Mouse (Mus musculus) left cerebral cortex, postnatal 25 days (tissue): ENCODE data around the gene Hoxb1. TPM values are rescaled to one million over a fixed set of nuclear protein-coding genes. Genes with fewer than 3 reads are reported as not detected.

Source experiments
- DNase-seq, 2 experiments: peaks; one replicate each; pipeline ENCODE4 v3.0.0; 2022; ENCODE audit warnings: low spot score in 2 of 2, mixed read lengths in 1 of 2
- intact Hi-C: fragments of 180-260 bp; cut with DNase I; formaldehyde crosslinking; loops from one replicate; pipeline ENCODE4 v1.15.1; 2025
- total RNA-seq, 2 experiments: library from RNA; stranded (reverse); gene quantifications; 2 replicates each; pipeline ENCODE4 v1.2.3; 2021

Gene Hoxb1
- total RNA-seq, 2 experiments from 2014 or later: not detected

DNA sequence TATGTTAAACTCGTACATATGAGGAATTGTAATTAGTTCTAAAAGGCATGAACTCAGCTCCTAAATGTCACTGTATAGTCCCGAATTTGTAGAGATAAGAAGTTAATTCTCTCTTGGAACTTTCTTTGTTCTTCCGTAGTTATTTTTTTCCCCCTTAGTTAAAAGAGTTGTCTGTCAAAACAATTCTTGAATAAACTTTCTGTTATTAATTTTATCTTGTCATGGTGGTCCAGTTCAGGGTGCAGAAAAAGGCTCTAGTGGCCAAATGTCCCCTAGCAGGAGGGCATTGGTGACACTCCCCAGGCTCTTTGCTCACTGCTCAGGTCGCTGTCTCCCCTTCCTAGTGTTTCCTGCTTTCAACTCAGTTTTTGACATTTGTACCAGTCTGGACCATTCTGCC lies 17.8 kb upstream of the Hoxb1 start:
- intact Hi-C loops: no loop called here
- no peak for DNase-seq

DNA sequence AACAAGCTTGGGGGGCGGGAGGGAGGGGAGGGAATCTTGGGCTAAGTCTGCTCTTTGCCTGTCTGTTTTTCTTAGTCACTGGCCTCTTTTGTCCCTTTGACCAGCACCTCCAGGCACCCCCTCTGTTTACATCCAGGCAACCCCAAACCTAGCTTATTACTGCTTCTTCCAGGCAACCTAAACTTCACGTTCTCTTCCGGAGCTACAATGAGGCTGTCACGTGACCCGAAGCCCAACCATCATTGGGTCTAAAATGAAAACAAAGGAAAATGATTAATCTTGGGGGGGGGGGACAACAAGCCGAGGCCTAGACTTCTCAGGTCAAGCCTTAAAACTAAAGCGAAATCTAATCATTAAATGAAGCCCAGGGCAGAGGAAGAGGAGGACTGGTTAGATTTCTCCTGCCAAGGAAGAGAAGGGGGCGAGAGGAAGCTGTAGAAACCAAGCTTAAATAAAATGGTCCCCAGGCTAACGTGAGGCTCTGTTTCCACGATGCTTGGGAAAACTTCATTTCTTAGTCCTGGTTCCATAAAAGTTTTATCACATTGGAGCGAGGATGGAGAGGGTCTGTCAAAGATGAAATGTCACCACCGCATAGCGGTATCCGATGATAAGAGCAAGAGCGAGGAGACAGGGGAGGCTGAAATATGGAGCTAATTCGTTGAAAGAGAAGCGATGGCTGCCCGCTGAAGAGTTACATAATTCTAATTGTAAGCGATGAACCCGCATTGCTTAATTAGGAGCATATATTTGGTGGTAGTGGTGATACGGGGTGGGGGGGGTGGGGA lies 17.2 kb upstream of the Hoxb1 start:
- no peak for DNase-seq
- intact Hi-C loops: no loop called here

DNA sequence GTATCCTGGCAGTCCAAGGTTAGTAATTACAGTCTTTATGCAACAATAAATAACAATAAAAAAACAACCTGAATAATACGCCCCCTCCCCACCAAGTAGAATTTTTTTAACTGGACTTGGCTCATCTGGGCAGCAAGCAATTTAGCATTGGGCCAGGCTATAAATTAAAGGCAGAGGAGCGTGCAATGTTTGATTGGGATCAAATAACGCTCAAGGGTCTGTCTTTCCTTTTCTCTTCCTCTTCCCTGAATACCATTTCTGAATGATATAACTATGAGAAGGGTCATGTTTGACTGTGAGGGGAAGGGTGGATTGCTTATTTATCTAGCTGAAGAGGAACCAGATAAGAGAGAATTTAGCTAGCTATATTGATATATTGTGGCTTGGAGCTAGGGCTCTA lies 16.6 kb upstream of the Hoxb1 start:
- no peak for DNase-seq
- intact Hi-C loops: no loop called here

DNA sequence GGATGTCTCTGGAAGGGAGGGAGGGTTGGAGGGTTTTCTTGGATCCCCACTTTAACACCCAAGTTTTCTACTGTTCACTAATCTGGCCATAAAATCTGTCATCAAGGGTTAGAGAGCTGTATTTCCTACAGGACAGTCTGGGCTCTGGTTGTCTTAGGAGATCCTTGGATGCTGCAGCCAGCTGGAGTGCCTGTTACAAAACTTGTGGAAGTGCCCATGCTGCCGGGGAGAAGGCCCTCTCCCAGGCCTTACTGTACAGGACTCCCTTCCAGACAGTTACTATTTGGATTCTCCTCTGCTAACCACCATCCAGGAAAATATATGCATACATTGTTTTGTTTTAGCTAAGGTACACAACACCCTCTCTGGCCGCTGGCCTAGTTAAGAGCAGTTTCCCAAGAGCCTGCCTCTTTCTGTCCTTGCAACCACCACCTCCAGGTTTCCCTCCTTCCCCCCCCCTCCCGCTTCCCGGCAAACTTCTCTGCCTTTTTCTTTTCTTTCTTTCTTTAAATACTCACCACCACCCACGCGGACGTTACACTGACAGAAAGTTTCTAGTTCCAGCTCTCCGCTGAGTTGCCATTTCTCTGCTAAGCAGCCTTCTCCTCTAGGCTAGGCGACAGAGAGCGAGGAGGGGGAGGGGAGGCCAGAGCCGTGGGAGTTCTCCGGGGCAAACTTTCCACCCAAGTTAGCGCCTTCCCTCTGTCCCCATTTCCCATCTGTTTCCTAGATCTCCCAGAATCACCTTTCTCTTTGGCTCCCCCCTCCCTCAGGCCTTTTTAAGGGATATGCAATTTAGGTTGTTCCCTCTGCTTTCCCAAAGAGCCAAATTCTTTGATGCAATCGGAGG lies 15.8 kb upstream of the Hoxb1 start:
- no peak for DNase-seq
- intact Hi-C loops: loop anchor here (5.0 kb wide), 3 partner anchors 82 to 342 kb away; partner anchors contain the start of gene Igf2bp1

DNA sequence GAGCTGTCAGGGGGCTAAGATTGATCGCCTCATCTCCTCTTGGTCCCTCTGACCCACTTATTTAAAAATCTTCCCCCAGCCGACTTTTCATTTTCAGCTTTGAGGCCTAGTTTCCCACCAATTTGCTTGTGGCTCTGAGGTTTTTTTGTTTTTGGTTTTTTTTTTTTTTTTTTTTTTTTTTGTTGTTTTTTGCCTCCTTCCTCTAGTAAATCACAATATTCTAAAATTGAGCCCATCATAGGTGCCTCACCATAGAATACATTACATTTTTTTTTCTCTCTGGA lies 15.3 kb upstream of the Hoxb1 start, which contains the start of gene Hoxb2:
Gene Hoxb2 (plus strand): TSS at position 185 of the 284 bp plus-strand sequence.
- intact Hi-C loops: loop anchor here (5.0 kb wide), 3 partner anchors 83 to 343 kb away; partner anchors contain the start of gene Igf2bp1

DNA sequence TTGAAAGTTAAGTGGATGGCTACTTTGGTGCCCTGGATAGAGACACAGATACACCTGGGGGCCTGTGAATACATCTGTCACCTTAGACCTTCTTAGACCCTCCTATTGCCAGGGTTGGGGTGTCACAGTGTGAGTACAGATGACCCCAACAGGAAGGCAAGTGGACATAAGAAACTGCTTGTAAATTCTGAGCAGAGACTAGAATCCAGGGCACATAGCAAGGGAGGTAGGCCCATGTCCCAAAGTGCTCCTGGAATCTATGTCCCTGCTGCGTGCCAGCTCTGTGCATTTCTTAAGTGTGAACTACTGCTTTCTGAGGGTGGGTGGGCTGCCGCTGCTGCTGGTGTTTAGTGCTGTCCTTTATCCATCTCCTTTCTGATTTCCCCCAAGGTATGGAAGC lies 14.8 kb upstream of the Hoxb1 start:
- DNase-seq: no peak
- intact Hi-C loops: loop anchor here (5.0 kb wide), 3 partner anchors 83 to 343 kb away; partner anchors contain the start of gene Igf2bp1

More for the DNA sequence above, 15.3 kb upstream of the Hoxb1 start, which contains the start of gene Hoxb2:
- no peak for DNase-seq

DNA sequence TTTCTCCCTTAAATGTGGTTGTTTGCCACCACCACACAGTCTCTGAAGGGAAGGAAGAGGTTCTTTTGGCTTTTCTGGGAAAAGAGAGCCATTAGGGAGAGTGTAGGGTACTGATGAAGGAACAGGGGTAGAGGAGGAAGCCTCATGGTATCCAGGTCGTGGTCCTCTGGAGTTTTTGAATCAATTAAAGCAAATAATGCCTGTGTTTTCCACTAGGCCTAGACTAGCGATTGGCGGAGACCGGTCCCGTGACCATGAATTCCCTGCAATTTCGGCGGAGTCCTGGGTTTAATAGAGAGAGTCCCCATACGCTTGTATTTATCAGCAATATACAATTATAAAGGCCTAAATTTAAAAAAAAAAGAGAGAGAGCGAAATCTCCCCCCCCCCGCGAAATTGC lies 14.2 kb upstream of the Hoxb1 start:
- no peak for DNase-seq
- intact Hi-C loops: loop anchor here (5.0 kb wide), 3 partner anchors 84 to 344 kb away; partner anchors contain the start of gene Igf2bp1

DNA sequence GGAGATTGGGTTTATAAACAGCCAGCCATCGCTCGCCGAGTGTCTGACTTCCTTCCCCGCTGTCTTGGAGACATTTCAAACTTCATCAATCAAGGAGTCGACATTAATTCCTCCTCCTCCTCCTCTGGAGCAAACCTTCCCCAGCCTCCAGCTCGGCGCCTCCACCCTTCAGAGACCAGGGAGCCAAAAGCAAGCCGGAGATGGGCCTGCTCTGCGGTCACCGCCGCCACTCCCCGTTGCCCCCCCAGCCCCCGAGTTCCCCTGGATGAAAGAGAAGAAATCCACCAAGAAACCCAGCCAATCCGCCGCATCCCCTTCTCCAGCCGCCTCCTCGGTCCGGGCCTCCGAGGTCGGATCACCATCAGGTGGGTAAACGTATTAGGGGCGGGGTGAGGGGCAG lies 13.7 kb upstream of the Hoxb1 start:
- intact Hi-C loops: loop anchor here (5.0 kb wide), 3 partner anchors 85 to 345 kb away; partner anchors contain the start of gene Igf2bp1
- DNase-seq: no peak

DNA sequence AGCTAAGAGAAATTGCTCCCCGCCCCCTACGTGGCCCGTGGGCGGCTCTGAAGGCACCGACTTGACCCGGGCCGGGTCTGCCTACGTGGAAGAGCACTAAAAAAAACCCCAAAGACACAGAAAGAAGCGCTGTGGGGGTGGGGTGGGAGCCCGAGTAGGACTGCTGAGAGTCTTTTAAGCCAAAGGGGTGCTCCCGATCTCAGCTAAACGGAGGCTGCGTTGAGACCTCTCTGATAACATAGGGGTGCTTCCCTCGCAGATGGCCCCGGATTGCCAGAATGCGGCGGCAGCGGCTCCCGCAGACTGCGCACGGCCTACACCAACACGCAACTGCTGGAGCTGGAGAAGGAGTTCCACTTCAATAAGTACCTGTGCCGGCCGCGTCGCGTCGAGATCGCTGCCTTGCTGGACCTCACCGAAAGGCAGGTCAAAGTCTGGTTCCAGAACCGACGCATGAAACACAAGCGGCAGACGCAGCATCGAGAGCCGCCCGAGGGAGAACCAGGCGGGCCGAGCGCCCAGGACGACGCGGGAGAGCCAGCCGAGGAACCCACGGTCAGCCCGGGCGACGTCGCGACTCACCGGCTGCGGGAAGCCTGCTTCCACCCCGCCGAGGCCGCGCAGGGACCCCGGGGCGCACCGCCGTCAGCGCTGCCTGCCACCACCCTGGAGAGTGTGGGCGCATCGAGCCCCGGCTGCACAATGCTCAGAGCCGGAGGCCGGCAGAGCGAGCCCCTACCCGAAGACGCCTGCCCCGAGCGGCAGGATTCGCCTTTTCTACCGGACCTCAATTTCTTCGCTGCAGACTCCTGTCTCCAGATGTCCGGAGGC lies 12.6 kb upstream of the Hoxb1 start:
- intact Hi-C loops: loop anchor here (5.0 kb wide), 3 partner anchors 86 to 346 kb away; partner anchors contain the start of gene Igf2bp1
- peak in 1 of 2 experiments; percentile 18 for DNase-seq

DNA sequence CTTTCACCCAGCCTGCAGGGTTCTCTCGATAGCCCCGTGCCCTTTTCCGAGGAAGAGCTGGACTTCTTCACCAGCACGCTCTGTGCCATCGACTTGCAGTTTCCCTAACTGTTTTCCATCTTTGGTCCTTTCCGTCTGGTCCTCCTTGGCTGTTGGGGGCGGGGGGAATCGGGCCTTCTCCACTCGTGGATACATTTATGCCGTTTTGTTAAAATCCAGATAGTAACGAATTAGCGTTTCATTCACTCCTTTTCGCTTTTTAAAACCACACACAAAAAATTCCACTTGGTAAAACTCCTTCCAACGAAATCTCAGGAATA lies 12.1 kb upstream of the Hoxb1 start:
- intact Hi-C loops: loop anchor here (5.0 kb wide), 3 partner anchors 86 to 346 kb away; partner anchors contain the start of gene Igf2bp1
- DNase-seq: peak in 1 of 2 experiments; percentile 14

DNA sequence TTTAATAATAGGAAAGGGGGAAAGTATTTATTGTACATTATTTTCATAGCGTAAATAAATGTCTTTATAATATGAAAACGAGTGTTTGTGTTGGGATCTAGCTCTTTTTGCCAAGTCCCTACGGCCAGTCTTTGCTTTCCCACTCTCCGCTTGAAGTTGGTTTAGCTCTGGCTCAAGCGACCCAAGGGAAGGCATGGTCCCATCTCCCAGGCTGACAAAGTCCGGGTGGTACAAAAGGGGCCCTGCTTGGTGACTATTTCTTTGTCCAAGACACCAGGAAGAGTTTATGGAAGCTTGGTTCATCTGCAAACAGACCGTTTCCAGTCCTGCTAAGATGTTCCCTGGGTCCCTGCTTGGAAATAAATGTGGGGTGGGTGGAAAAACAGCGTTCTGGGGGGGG lies 11.6 kb upstream of the Hoxb1 start:
- DNase-seq: no peak
- intact Hi-C loops: loop anchor here (5.0 kb wide), 3 partner anchors 87 to 347 kb away; partner anchors contain the start of gene Igf2bp1

DNA sequence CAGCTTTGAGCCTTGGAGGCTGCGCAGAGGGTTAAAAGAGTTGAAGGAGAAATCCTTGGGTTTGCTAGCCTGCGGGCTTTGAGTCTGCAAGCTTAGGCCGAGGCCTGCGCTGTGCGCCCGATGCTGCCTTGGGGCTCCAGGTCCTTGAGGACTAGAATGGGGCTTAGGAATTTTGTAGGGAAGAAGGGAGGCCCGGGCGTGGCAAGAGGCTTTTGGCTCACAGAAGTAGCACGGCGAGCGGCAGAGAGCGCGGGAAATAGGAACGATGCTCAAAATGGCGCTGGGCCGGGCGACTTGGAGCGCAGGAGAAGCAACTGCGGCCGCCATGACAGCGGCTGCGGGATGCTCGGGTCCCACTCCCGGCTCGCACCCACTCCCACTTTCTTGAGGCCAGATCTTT lies 11.2 kb upstream of the Hoxb1 start:
- intact Hi-C loops: loop anchor here (5.0 kb wide), 3 partner anchors 87 to 347 kb away; partner anchors contain the start of gene Igf2bp1
- no peak for DNase-seq

DNA sequence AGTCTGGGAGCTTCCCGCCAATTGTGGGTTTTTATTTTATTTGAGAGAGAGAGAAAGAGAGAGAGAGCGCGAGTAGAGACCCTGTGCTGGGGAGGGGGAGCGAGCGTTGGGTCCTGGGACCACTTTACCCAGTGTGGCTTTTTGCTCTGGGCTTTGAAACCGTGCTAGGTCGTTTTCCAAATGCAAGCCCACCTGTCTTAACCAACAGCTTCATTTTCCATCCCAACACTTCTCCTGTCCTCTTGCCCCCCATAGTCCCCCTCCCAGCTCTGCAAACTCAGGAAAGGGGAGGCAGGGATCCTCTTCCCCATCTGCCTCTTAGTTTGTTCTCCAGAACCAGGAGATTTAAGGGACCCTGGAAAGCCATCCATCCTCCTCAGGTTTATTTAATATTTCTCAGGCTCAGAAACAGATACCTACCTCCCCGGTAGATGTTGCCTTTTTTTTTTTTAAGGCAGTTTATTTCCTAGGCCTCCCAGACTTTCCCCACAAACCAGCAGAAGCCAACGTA lies 10.7 kb upstream of the Hoxb1 start:
- DNase-seq: no peak
- intact Hi-C loops: loop anchor here (5.0 kb wide), 3 partner anchors 88 to 348 kb away; partner anchors contain the start of gene Igf2bp1

DNA sequence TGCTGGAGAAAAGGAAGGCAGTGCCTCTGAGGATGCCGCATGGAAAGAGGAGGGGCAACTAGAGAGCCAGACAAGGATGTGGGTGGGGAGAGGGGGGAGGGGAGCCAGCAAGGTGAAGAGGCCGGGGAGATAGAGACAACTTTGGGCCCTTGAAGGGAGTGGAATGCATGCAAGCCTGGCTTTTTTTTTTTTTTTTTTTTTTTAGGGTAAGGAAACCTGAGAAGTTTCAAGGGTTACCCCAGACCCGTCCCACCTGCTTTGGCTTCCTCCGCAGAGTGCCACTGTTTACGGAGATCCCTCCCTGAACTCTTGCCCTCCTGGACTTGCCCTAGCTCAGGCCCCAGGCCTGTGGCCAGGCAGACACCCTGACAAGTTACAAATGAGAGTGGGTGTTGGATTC lies 1.7 kb upstream of the Hoxb1 start:
- DNase-seq: no peak
- intact Hi-C loops: no loop called here

DNA sequence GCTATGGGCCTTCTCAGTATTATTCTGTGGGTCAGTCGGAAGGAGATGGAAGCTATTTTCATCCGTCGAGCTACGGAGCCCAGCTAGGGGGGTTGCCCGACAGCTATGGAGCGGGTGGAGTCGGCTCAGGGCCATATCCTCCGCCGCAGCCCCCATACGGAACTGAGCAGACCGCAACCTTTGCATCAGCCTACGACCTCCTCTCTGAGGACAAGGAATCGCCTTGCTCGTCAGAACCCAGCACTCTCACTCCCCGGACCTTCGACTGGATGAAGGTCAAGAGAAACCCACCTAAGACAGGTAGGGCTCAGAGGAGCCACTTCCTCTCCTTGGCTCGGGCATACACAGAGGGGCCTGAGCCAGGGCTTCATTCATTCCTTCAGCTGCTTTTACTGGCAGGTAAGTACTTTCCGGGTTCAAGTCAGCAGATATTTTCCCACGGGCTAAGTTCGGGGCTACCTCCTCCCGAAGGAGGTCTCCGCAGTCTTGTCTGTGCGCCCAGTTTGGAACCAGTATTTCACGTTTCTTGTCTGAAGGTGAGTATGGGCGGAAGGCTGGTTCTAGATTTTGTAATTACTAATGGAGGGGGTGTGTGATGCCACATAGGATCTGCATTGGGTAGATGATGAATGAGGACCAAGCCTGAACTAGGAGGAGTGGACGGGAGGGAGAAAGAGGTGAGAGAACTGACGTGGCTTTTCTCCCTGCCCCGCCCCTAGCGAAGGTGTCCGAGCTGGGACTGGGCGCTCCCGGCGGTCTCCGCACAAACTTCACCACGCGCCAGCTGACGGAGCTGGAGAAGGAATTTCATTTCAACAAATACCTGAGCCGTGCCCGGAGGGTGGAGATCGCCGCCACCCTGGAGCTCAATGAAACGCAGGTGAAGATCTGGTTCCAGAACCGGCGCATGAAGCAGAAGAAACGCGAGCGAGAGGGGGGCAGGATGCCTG lies 815 bp downstream of the Hoxb1 start:
- intact Hi-C loops: no loop called here
- no peak for DNase-seq

DNA sequence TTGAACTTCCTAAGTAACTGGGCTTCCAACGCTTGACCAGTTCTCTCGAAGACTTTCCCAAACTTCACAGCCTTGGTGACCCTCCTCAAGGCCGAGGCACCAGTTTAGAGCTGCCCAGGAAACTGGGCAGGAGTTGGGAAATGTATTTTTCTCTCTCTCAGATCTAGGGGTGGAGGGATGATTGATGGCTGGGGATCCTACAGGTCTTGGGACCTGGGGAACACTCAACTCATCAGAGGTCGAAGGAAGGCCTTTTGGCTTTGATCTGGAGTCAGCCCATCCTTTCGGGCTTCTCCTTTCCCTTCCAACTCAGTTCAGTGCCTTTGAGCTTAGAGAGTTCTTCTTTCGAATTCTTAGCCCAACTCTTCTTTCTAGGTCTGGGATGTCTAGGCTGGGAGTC lies 1.6 kb downstream of the Hoxb1 start:
- intact Hi-C loops: no loop called here
- DNase-seq: no peak

DNA sequence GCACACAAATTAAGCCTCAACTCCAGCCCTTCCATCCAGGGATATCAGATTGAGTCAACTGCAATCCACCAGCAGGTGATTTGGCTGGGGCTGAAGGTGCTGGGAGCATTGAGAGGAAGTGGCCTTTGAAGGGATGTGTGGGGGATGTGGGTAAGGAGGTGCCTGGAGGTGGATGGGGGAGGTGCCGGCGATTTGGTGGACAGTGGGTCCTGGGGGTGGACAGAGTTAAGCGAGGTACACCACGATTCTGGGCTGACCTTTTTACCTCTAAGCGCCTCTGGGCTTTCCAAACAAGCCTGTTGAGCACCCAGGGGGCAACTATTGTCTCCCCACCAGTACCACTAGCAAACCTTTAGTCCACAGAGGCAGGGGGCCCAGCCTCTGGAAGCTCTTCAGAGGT lies 3.1 kb downstream of the Hoxb1 start:
- DNase-seq: no peak
- intact Hi-C loops: no loop called here

DNA sequence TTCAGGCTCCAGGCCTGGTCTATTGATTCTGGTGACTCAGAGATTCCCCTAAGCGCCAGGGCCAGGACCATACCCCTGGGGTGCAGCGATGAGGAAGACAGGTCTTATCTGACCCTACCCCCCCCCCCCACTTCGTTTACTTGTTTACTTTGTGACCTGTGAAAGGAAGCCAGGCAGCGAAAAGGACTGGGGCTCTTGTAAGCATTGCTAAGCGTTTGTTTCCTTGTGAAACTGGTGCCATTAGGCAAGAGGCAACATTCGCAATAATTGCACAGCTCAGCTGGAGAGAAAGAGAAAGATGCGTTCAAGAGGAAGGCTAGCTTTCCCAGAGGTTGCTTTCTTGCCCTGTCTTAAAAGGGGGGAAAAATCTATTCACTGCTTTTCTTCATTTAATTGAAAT lies 3.6 kb downstream of the Hoxb1 start:
- intact Hi-C loops: no loop called here
- no peak for DNase-seq
